Mouse (Mus musculus): ENCODE results near the gene Wnt9a. TPM values are rescaled to one million over a fixed set of nuclear protein-coding genes. Genes with fewer than 3 reads are reported as not detected.
"Not testable (repeated sequence)": the region's sequence is repeated elsewhere in the genome, so short reads cannot be mapped to it uniquely, and the experiment has no call there.

Gene Wnt9a
- total RNA-seq, 2 experiments from 2014 or later: 1.3 to 1.5 TPM

- DNase-seq: no peak
Measured at GRCm38 (mm10) chr11:59335150-59335549, 28.4 kb downstream of the Wnt9a start.

- no peak for DNase-seq
Measured at GRCm38 (mm10) chr11:59335942-59336341, 29.2 kb downstream of the Wnt9a start.

GRCm38 (mm10) chr11:59336381-59336780 is 29.7 kb downstream of the Wnt9a start:
- DNase-seq: no peak

GRCm38 (mm10) chr11:59337955-59338735 is 31.4 kb downstream of the Wnt9a start:
- no peak for DNase-seq

- DNase-seq: no peak
Measured at GRCm38 (mm10) chr11:59338736-59339120, 32.0 kb downstream of the Wnt9a start.

- DNase-seq: no peak
Measured at GRCm38 (mm10) chr11:59342956-59343355, 36.2 kb downstream of the Wnt9a start.

GRCm38 (mm10) chr11:59346166-59346910 is 39.6 kb downstream of the Wnt9a start:
- DNase-seq: peak; percentile 53 to 68

- no peak for DNase-seq
Measured at GRCm38 (mm10) chr11:59350326-59350725, 43.6 kb downstream of the Wnt9a start.

GRCm38 (mm10) chr11:59354793-59355192 is 48.1 kb downstream of the Wnt9a start:
- no peak for DNase-seq

- no peak for DNase-seq
Measured at GRCm38 (mm10) chr11:59356874-59357289, 50.2 kb downstream of the Wnt9a start.

GRCm38 (mm10) chr11:59361291-59361690 is 54.6 kb downstream of the Wnt9a start:
- no peak for DNase-seq

GRCm38 (mm10) chr11:59364007-59364406 is 57.3 kb downstream of the Wnt9a start:
- no peak for DNase-seq

GRCm38 (mm10) chr11:59364417-59364816 is 57.7 kb downstream of the Wnt9a start:
- no peak for DNase-seq

GRCm38 (mm10) chr11:59366031-59366430 is 59.3 kb downstream of the Wnt9a start:
- no peak for DNase-seq

- no peak for DNase-seq
Measured at GRCm38 (mm10) chr11:59366633-59367032, 59.9 kb downstream of the Wnt9a start.

GRCm38 (mm10) chr11:59367955-59368354 is 61.2 kb downstream of the Wnt9a start:
- DNase-seq: not testable (repeated sequence)

GRCm38 (mm10) chr11:59369848-59370247 is 63.1 kb downstream of the Wnt9a start:
- no peak for DNase-seq

GRCm38 (mm10) chr11:59375475-59375874 is 68.7 kb downstream of the Wnt9a start, which contains the start of gene Prss38:
Prss38 (minus strand) TSS chr11:59375657.
- DNase-seq: no peak

GRCm38 (mm10) chr11:59377999-59378398 is 71.3 kb downstream of the Wnt9a start:
- DNase-seq: no peak

GRCm38 (mm10) chr11:59379547-59379946 is 72.8 kb downstream of the Wnt9a start:
- no peak for DNase-seq

Measured in adrenal gland, postnatal 36 days (tissue).